Mouse (Mus musculus) intestine, embryonic 14.5 days (tissue): ENCODE data around the gene Nup133. TPM values are rescaled to one million over a fixed set of nuclear protein-coding genes. Genes with fewer than 3 reads are reported as not detected.
A peak's percentile ranks its signal among the peaks of the same experiment; 100 is the strongest.

Source experiments
- ATAC-seq: fragments of 200-750 bp; cut with Nextera tagmentation; replicated peaks from 2 replicates; pipeline ENCODE4 v1.8.0; 2017; ENCODE audit warnings: low read depth, moderate number of reproducible peaks, moderate TSS enrichment, moderate library complexity; ENCODE audit not compliant: low FRiP score, low TSS enrichment
- DNase-seq: peaks from one replicate; pipeline ENCODE4 v3.0.0-alpha.2; 2018; ENCODE audit warnings: low spot score
- H3K27ac ChIP-seq: fragments of 300-500 bp; sonication (generic); 2 replicates; pipeline ENCODE4 v1.5.1; 2014; ENCODE audit warnings: low read depth, mild to moderate bottlenecking, control low read depth
- H3K27me3 ChIP-seq: fragments of 300-500 bp; sonication (generic); replicated peaks from 2 replicates; pipeline ENCODE4 v1.6.1; 2014; ENCODE audit warnings: low read length, control low read depth; ENCODE audit not compliant: control insufficient read depth, insufficient read depth
- H3K36me3 ChIP-seq: fragments of 300-500 bp; sonication (generic); 2 replicates; pipeline ENCODE4 v1.6.1; 2014; ENCODE audit warnings: low read length, control low read depth; ENCODE audit not compliant: control insufficient read depth, insufficient read depth
- H3K4me1 ChIP-seq: fragments of 300-500 bp; sonication (generic); replicated peaks from 2 replicates; pipeline ENCODE4 v1.6.1; 2014; ENCODE audit warnings: low read length, control low read depth, mixed read lengths; ENCODE audit not compliant: control insufficient read depth, insufficient read depth
- H3K4me2 ChIP-seq: fragments of 300-500 bp; sonication (generic); 2 replicates; pipeline ENCODE4 v1.6.1; 2014; ENCODE audit warnings: low read length
- H3K4me3 ChIP-seq: fragments of 300-500 bp; sonication (generic); 2 replicates; pipeline ENCODE4 v1.5.1; 2014; ENCODE audit warnings: low read depth, low read length, control low read depth, mixed read lengths
- H3K9ac ChIP-seq: fragments of 300-500 bp; sonication (generic); 2 replicates; pipeline ENCODE4 v1.6.1; 2014; ENCODE audit warnings: mild to moderate bottlenecking, low read length
- H3K9me3 ChIP-seq: fragments of 300-500 bp; sonication (generic); 2 replicates; pipeline ENCODE4 v1.6.1; 2016; ENCODE audit warnings: low read length, control low read depth; ENCODE audit not compliant: control insufficient read depth
- WGBS: fragments of 180-500 bp; shearing (Covaris S2); extraction: QIAGEN DNeasy Blood & Tissue Kit; methylation state at CpG from one replicate; pipeline ENCODE4 v1.1.7; 2014; 5-methylcytosine and 5-hydroxymethylcytosine counted together
- polyA plus RNA-seq: library from polyadenylated mRNA; unstranded; fragments of >200 nt; fragmentation: Nextera tagmentation; extraction: Ambion mirVana; gene quantifications from 2 replicates; pipeline ENCODE4 v1.2.1, GENCODE M21; 2014

Gene Nup133
- polyA plus RNA-seq, 1 experiment from 2014 or later, result 44.3 TPM

DNA sequence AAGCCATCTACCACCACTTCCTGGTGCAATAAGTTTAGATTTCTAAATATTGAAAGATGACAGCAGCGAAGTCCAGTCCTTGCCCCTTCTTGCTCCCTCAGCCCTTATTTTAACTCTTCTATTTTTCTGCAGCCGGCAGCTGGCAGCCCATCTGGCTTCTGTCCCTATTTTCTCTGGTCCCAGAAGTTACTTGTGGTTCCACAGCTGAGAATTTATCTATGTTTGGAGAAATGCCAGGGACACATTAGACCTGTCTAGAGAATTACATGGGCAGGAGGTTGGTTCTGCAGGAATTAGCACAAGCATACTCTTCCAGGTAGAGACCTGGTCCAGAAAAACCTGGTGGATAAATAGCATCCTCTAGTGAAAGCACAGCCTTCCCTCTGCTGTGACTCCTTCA lies 71.2 kb downstream of the Nup133 start:
- 46% methylated on average over 2 of the region's 2 CpGs for WGBS

DNA sequence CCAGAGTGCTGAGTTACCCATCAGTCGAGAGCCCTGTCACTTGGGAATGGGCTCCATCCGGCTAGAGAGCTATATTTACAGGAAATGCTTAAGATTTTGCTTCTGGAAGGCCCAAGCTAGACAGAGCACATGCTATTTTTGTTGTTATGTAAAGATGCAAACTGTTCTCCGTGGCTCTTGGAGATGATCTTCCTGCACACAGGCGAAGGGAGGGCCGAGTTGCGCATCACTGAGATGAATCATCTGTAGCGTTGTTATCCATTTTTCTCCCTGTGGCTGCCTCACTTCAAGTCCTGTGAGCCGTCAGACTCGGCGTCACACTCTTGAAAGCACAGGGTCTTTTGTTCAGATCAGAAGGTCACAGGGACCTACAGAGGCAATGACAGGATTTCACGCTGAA lies 74.7 kb downstream of the Nup133 start:
- WGBS, result 80% methylated on average over 11 of the region's 11 CpGs
- H3K9ac ChIP-seq, result no peak overlapping the region
- H3K27ac ChIP-seq, result no peak overlapping the region
- H3K36me3 ChIP-seq, result no peaks in the 10 kb centered on the region
- DNase-seq (no peak), ATAC-seq (no peak)
- no peaks in the 10 kb centered on the region for H3K4me1 ChIP-seq
- H3K4me3 ChIP-seq, result no peak overlapping the region
- H3K4me2 ChIP-seq, result no peak overlapping the region
- no peaks in the 10 kb centered on the region for H3K9me3 ChIP-seq
- H3K27me3 ChIP-seq, result no peaks in the 10 kb centered on the region

More for the DNA sequence above, 71.2 kb downstream of the Nup133 start:
- Histone ChIP-seq H3K27ac (no peak overlapping the region), H3K4me2 (no peak overlapping the region), H3K9ac (no peak overlapping the region), H3K4me1 (no peaks in the 10 kb centered on the region), H3K4me3 (no peak overlapping the region), H3K27me3 (no peaks in the 10 kb centered on the region), H3K9me3 (no peaks in the 10 kb centered on the region), H3K36me3 (no peaks in the 10 kb centered on the region)
- ATAC-seq (no peak), DNase-seq (no peak)

DNA sequence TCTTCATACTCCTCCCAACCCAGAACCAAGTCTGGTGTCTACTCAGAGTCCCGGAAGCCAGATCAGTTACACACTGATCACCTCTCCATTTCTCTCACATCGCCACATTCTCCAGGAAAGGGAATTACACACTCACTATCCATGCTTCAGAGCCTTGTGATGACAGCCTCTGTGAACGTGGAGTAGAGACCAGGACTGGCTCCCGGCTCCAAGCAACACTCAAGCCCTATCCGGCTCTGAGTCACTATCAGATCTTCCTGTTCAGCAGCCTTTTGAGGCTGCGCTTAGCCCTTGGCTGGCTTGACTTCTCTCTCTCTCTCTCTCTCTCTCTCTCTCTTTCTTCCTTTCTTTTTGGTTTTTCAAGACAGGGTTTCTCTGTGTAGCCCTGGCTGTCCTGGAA lies 75.7 kb downstream of the Nup133 start:
- Histone ChIP-seq H3K9ac (no peak overlapping the region), H3K4me3 (no peak overlapping the region), H3K36me3 (no peaks in the 10 kb centered on the region), H3K27me3 (no peaks in the 10 kb centered on the region), H3K27ac (no peak overlapping the region), H3K9me3 (no peaks in the 10 kb centered on the region), H3K4me2 (no peak overlapping the region), H3K4me1 (no peaks in the 10 kb centered on the region)
- no peak for DNase-seq
- 84% methylated on average over 6 of the region's 6 CpGs for WGBS
- ATAC-seq, result no peak

DNA sequence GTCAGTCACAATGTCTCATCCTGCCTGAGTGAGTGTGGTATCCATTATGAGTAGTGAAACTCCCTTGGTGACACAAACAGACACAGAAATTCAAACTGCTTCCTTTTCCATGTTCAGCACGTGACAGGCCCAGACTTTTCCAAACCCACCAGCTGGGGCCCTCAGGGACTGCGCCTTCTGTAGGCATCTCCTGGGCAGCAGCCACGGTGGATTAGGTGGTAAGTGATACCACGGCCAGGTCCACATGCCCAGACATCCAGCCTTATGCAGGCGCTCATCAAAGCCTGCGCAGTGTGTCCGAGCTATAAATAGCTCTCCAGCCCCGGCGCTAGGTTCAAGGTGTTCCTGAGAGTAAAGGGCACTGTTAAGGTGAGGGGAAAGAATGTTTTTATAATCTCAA lies 77.0 kb downstream of the Nup133 start:
- no peaks in the 10 kb centered on the region for H3K27me3 ChIP-seq
- DNase-seq, result no peak

DNA sequence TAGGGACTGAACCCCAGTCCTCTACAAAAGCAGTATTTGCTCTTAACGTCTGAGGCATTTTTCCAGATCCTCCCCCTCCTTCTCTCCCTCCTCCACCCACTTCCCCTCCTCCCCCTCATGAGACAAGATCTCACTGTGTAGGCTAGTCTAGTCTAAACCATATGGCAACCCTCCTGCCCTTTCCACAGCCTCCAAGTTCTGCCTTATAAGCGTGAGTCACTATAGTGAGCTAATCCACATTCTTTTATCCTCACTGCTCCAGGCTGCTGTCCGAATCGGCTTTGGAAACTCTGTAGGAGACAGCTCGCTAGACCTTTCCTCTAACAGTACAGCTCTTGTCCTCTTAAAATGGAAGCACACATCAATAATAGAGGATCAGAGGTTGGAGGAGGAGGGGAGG lies 82.1 kb downstream of the Nup133 start:
- Histone ChIP-seq H3K4me3 (no peak overlapping the region), H3K27ac (no peak overlapping the region), H3K27me3 (0 out of 2 replicates have a peak, but pooled peaks cover 2% of the 10 kb centered on the region), H3K36me3 (no peaks in the 10 kb centered on the region), H3K4me1 (no peaks in the 10 kb centered on the region), H3K9ac (no peak overlapping the region), H3K9me3 (no peaks in the 10 kb centered on the region), H3K4me2 (no peak overlapping the region)
- WGBS, result 27% methylated on average over 5 of the region's 5 CpGs
- DNase-seq (no peak), ATAC-seq (no peak)

More for the DNA sequence above, 77.0 kb downstream of the Nup133 start:
- no peak overlapping the region for H3K9ac ChIP-seq
- no peaks in the 10 kb centered on the region for H3K9me3 ChIP-seq
- no peak overlapping the region for H3K4me3 ChIP-seq
- WGBS, result 75% methylated on average over 9 of the region's 9 CpGs
- H3K36me3 ChIP-seq, result no peaks in the 10 kb centered on the region
- H3K4me2 ChIP-seq, result no peak overlapping the region
- H3K27ac ChIP-seq, result no peak overlapping the region
- ATAC-seq, result no peak
- no peaks in the 10 kb centered on the region for H3K4me1 ChIP-seq

DNA sequence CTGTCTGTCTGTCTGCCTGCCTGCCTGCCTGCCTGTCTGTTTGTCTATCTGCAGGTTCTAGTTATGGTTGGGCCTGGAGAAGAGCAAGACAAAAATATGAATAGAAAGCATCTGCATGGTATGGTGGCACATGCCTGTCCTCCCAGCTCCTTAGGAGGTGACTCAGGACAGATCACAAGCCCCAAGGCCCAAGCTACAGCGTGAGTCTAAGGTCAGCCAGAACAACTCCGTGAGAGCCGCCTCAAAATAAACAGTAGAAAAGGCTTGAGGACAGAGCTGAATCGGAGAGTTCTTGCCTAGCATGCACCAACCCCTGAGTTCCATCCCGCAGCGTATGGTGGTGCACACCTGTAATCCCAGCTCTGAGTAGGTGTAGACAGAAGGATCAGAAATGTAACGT lies 83.3 kb downstream of the Nup133 start:
- 64% methylated on average over 7 of the region's 7 CpGs for WGBS
- ATAC-seq (no peak), DNase-seq (no peak)
- peaks cover 4% of the 10 kb centered on the region; the same call in 1 of the 2 replicates for H3K27me3 ChIP-seq
- no peak overlapping the region for H3K4me3 ChIP-seq
- no peaks in the 10 kb centered on the region for H3K36me3 ChIP-seq
- H3K27ac ChIP-seq, result no peak overlapping the region
- H3K4me2 ChIP-seq, result no peak overlapping the region
- no peaks in the 10 kb centered on the region for H3K4me1 ChIP-seq
- no peak overlapping the region for H3K9ac ChIP-seq
- H3K9me3 ChIP-seq, result no peaks in the 10 kb centered on the region

DNA sequence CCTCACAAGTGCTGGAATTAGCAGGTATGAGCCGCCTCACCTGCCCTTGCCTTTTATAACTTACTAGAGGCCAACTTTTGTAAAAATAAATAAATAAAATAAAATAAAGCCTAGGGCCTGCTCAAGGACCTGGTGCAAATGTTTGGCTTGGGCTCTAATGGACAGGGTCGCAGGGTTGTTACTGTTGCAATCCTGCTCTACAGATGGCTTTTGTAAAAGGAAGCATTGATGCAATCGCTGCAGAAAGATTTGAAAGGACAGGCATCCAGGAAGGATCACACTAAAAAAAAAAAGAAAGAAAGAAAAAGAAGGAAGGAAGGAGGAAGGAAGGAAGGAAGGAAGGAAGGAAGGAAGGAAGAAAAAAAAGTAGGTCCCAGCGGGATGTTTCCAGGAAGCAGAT lies 88.7 kb downstream of the Nup133 start:
- peak overlapping the region; percentile 80 for H3K4me3 ChIP-seq
- DNase-seq (no peak), ATAC-seq (no peak)
- H3K9me3 ChIP-seq, result no peaks in the 10 kb centered on the region
- H3K27ac ChIP-seq, result no peak overlapping the region
- peak overlapping the region; percentile 91 for H3K4me2 ChIP-seq
- peaks cover 8% of the 10 kb centered on the region; the same call in 1 of the 2 replicates for H3K27me3 ChIP-seq
- no peaks in the 10 kb centered on the region for H3K36me3 ChIP-seq
- WGBS, result 80% methylated on average over 4 of the region's 4 CpGs
- no peak overlapping the region for H3K9ac ChIP-seq
- H3K4me1 ChIP-seq, result peaks cover 10% of the 10 kb centered on the region

DNA sequence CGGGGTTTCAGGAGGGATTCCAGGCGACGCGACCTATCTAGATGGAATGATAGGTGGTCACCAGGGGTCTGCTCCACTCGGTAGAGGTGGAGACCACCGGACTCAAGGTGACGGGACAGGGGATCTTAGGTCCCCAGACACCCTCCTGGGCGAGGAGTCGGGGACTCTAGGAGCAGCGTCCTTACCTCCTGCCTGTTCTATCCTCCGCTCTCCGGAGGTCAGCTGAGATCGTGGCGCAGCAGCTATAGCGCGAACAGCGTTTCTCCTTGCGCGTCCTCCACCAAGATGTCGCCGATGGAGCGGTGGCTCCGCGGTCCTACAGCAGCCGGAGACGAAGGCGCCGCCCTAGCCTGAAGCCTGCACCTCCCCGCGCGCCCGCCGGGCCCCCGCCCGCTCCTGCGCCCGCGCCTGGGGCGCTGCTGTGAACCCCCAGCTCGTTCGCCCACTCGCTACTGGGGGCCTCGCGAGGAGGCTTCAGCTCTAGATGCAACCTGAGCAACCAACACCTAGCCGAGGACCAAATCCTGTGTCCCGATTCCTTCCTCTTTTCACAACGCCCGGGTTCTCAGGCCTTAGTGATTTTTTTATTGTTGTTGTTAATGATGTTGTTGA lies 89.3 kb downstream of the Nup133 start, which contains the start of gene Ccsap:
Gene Ccsap (minus strand): TSS at position 562 of the 612 bp plus-strand sequence.
- DNase-seq (no peak), ATAC-seq (peak; percentile 63)
- H3K27me3 ChIP-seq, result peaks cover 6% of the 10 kb centered on the region; the same call in 1 of the 2 replicates
- peak within 1 kb of the TSS; percentile 91 for H3K4me2 ChIP-seq
- peaks cover 10% of the 10 kb centered on the region for H3K4me1 ChIP-seq
- WGBS, result 1% methylated on average over 48 of the region's 48 CpGs
- H3K4me3 ChIP-seq, result peak within 1 kb of the TSS; percentile 80
- H3K27ac ChIP-seq, result no peak within 1 kb of the TSS
- H3K36me3 ChIP-seq, result no peaks in the 10 kb centered on the region
- H3K9me3 ChIP-seq, result 0 out of 2 replicates have a peak, but pooled peaks cover under 1% of the 10 kb centered on the region
- H3K9ac ChIP-seq, result peak within 1 kb of the TSS; percentile 58
